16 mouse cellular contexts compared by ENCODE assay signal in genomic region chr4:142251471-142252354, GRCm38 (mm10). TPM values are rescaled to one million over a fixed set of nuclear protein-coding genes. Genes with fewer than 3 reads are reported as not detected.
A peak's percentile ranks its signal among the peaks of the same experiment; 100 is the strongest.
DNase-seq lines count a peak whose midpoint lies in the region; ATAC-seq lines count a peak whose summit lies in the region.
"Had no signal": no experiment of that assay in that cellular context is flagged by ENCODE, and none has a peak within 500 bp of the region (broad histone marks: within the 10 kb centered on the region; RNA-seq: fewer than 3 reads in every experiment).

No protein-coding gene starts in this region.

- peaks cover 47% of the 10 kb centered on the region for H3K4me1 ChIP-seq in embryonic facial prominence, embryonic 10.5 days
- peaks cover 15% of the 10 kb centered on the region for H3K4me1 ChIP-seq in limb, embryonic 15.5 days

- peak overlapping the region; percentile 71 for H3K27ac ChIP-seq in embryonic facial prominence, embryonic 10.5 days (replicated peaks)
- 0 out of 2 replicates have a peak overlapping the region, but pooled peaks have one; percentile 43 for H3K27ac ChIP-seq in limb, embryonic 15.5 days
- H3K27ac ChIP-seq: heart, embryonic 15.5 days; intestine, embryonic 15.5 days; liver, embryonic 14.5 days had no signal

- no peak overlapping the region for H3K4me2 ChIP-seq in limb, embryonic 15.5 days
- H3K4me2 ChIP-seq: heart, embryonic 15.5 days; intestine, embryonic 15.5 days had no signal

- peak; percentile 34 for DNase-seq in embryo, embryonic 11 days
- DNase-seq in embryo, embryonic 9.5 days (ENCODE audit: extremely low spot score) = no peak
- peak; percentile 18 to 37 for DNase-seq in kidney, postnatal 4 days
- no peak for DNase-seq in kidney, postnatal 14 days
- DNase-seq in embryonic facial prominence, embryonic 10.5 days (ENCODE audit: low spot score) = peak; percentile 67
- DNase-seq in cerebellum, adult 11-12 months = no peak
- DNase-seq: cerebellum, postnatal 25 days; gastrocnemius, postnatal 14 days; layer of hippocampus, postnatal 36 days; thymus, postnatal 36 days had no signal

- ATAC-seq in limb, embryonic 15.5 days (ENCODE audit: insufficient number of reproducible peaks, low FRiP score, low TSS enrichment, low read depth) = 0 out of 2 replicates have a peak, but pooled peaks have one; percentile 4
- ATAC-seq in inflammation-experienced regulatory T-cells, adult 6 months = no peak
- ATAC-seq: intestine, embryonic 15.5 days had no signal

- H3K4me3 ChIP-seq in embryonic facial prominence, embryonic 10.5 days = no peak overlapping the region
- no peak overlapping the region for H3K4me3 ChIP-seq in limb, embryonic 15.5 days
- H3K4me3 ChIP-seq: heart, embryonic 15.5 days; intestine, embryonic 15.5 days had no signal

- no peaks in the 10 kb centered on the region; the same call in 1 of the 2 replicates for H3K36me3 ChIP-seq in embryonic facial prominence, embryonic 10.5 days (replicated peaks)
- no peaks in the 10 kb centered on the region for H3K36me3 ChIP-seq in limb, embryonic 15.5 days
- H3K36me3 ChIP-seq: G1E; heart, embryonic 15.5 days; intestine, embryonic 15.5 days had no signal

- no peaks in the 10 kb centered on the region for H3K9me3 ChIP-seq in embryonic facial prominence, embryonic 10.5 days
- no peaks in the 10 kb centered on the region for H3K9me3 ChIP-seq in limb, embryonic 15.5 days
- H3K9me3 ChIP-seq: heart, embryonic 15.5 days; intestine, embryonic 15.5 days had no signal

- no peaks in the 10 kb centered on the region for H3K27me3 ChIP-seq in embryonic facial prominence, embryonic 10.5 days (replicated peaks; ENCODE audit: low read depth, poor library complexity, severe bottlenecking)
- no peaks in the 10 kb centered on the region for H3K27me3 ChIP-seq in limb, embryonic 15.5 days
- H3K27me3 ChIP-seq: heart, embryonic 15.5 days; intestine, embryonic 15.5 days had no signal

- WGBS in embryonic facial prominence, embryonic 10.5 days = 30% methylated on average over 12 of the region's 12 CpGs
- WGBS in limb, embryonic 15.5 days = 35% methylated on average over 12 of the region's 12 CpGs

- no peak overlapping the region for H3K9ac ChIP-seq in limb, embryonic 15.5 days
- H3K9ac ChIP-seq: heart, embryonic 15.5 days; intestine, embryonic 15.5 days; liver, embryonic 14.5 days had no signal

RNA-seq across cellular contexts. Expression of gene Kazn, which starts 12.5 kb away (rescaled TPM):
- polyA plus RNA-seq in embryonic facial prominence, embryonic 10.5 days (2016; fragmentation: Nextera tagmentation; extraction: Ambion mirVana) = 13.3 and 13.8 TPM in 2 replicates
- polyA plus RNA-seq in limb, embryonic 15.5 days (2015; fragmentation: Nextera tagmentation; extraction: Ambion mirVana) = 11.1 and 15.2 TPM in 2 replicates
- not detected for polyA plus RNA-seq in inflammation-experienced regulatory T-cells, adult 6 months (2017; shearing (Covaris generic))
- polyA plus RNA-seq: G1E had no signal

Comparison
In these comparisons a context has a peak if more than half of its experiments do, and no peak if none do; other contexts are left out.
1. DNase-seq: peak in embryo, embryonic 11 days (single experiment), kidney, postnatal 4 days (2 of 2) and embryonic facial prominence, embryonic 10.5 days (single experiment); none in embryo, embryonic 9.5 days (single experiment), kidney, postnatal 14 days (single experiment) and cerebellum, adult 11-12 months (single experiment).
2. RNA of gene Kazn, which starts 12.5 kb away (polyA plus RNA-seq): 11.1 to 15.2 TPM in limb, embryonic 15.5 days and 13.3 to 13.8 TPM in embryonic facial prominence, embryonic 10.5 days; not detected in inflammation-experienced regulatory T-cells, adult 6 months; every median in the first group is over 10 times any median in the second.